Mouse (Mus musculus): Measurements from ENCODE around the gene Ksr1.

DNA sequence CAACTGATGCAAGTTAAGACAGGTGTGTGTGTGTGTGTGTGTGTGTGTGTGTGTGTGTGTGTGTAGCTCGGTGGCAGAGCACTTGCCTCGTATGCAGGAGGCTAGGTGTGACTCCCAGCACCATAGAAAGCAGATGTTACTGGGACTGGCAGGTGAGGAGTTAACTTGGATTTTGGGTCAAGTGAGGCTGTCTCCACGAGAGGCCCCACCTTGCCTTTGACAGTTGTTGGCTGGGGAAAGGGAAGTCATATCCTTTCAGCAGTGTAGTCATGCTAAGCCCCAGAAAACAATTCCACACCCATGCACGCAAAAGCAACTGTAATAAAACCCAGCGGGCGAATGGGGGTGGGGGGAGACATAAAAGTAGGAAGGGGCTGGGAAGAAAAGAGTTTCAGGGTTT, 173.9 kb downstream of the Ksr1 start:
- no peak for TF ChIP-seq CTCF (IDR thresholded peaks at IDR 0.05; ENCODE audit: low read depth)
- no peak for TF ChIP-seq EP300 (IDR thresholded peaks at IDR 0.05; ENCODE audit: low read depth)

All from liver, embryonic 14.5 days (tissue).